Mouse (Mus musculus) heart, postnatal 10 days (tissue): ENCODE data around the gene Cylc1. TPM values are rescaled to one million over a fixed set of nuclear protein-coding genes. Genes with fewer than 3 reads are reported as not detected.

ENCODE experiments used
- DNase-seq, 2 experiments: peaks; one replicate each; pipeline ENCODE4 v3.0.0; 2021
- intact Hi-C: fragments of 180-260 bp; cut with DNase I; formaldehyde crosslinking; loops from one replicate; pipeline ENCODE4 v1.15.1; 2025
- total RNA-seq, 2 experiments: library from RNA; stranded (reverse); gene quantifications; 2 replicates each; pipeline ENCODE4 v1.2.3; 2021

Cylc1 gene
- not detected for total RNA-seq

DNA sequence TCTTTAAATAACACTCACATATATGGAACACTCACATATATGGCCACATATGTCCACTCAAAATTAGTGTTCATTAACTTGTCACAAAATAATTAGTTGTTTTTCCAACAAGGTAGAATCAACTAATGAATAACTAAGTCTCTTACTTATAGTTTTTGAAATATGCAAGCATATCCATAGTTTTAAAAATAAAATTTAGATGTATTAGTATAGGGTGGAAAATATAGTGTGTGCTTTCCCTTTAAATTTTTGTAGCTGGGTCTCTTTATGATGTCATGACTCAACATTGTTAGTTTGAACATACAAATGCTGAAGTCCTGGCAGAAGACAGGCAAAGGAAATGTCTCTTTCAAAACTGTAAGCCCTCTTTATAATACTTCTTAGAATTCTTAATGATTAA lies at the start of gene Cylc1:
TSS of gene Cylc1 (plus strand) at position 301 of the 400 bp plus-strand sequence.
- intact Hi-C loops: no loop called here
- DNase-seq: no peak

DNA sequence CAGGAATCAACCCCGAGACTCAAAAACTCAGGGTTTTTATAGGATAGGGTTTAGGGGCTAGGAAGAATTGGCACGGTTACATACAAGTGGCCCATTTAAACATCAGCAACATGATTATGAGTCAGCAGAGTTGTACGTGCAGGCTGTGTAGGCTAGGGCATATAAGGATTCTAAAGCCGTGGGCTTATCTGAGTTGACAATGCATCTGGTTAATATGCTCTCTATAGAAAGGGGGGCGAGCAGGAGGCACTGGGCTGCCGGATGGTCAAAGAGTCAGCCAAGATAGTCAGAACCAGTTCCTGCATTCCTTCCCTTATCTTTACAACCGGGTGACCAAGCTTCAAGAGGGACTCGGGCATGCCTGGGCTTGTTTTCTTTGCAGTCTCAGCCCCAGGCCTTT lies 31.5 kb upstream of the Cylc1 start:
- intact Hi-C loops: no loop called here
- DNase-seq: no peak

DNA sequence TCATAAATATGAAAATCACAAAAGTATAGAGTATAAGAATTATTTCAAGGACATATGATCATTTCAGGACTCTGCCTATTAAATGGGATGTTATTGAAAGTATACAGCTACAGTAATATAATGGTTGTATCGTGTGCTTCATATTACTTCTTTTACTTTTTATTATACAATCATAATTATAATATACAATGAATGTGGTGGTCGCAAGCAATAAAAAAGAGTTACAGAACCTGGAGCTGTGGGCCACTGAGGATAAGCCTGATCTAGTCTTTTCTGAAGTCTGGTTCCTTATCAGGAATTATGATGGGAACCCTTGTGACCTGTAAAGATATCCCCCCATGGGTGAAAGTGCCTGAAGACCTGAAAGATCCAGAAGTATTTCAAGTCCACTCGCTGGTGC lies 57.8 kb downstream of the Cylc1 start, which contains the start of gene Gm10112:
TSS of gene Gm10112 (plus strand) at position 301 of the 400 bp plus-strand sequence.
- intact Hi-C loops: no loop called here
- no peak for DNase-seq

Other genes starting within 250 kb of the Cylc1 start
- gene Gm10112, start 57.9 kb downstream of the Cylc1 start, total RNA-seq: not detected